Comparison of ENCODE assay signal across 21 mouse cellular contexts in genomic region chr16:35165788-35166187, GRCm38 (mm10). TPM values are rescaled to one million over a fixed set of nuclear protein-coding genes. Genes with fewer than 3 reads are reported as not detected.
DNase-seq lines count a peak whose midpoint lies in the region; ATAC-seq lines count a peak whose summit lies in the region.
"Had no signal": no experiment of that assay in that cellular context is flagged by ENCODE, and none has a peak within 500 bp of the region (broad histone marks: within the 10 kb centered on the region; RNA-seq: fewer than 3 reads in every experiment).

No protein-coding gene starts in this region.

- H3K36me3 ChIP-seq in hindbrain, embryonic 10.5 days, result no peaks in the 10 kb centered on the region
- no peaks in the 10 kb centered on the region for H3K36me3 ChIP-seq in hindbrain, embryonic 16.5 days (ENCODE audit: control insufficient read depth, insufficient read depth, low read length)
- H3K36me3 ChIP-seq: embryonic facial prominence, embryonic 13.5 days; heart, embryonic 12.5 days; limb, embryonic 10.5 days; midbrain, embryonic 12.5 days had no signal

- no peak overlapping the region for H3K9ac ChIP-seq in hindbrain, embryonic 16.5 days (ENCODE audit: low read depth, low read length)
- H3K9ac ChIP-seq: embryonic facial prominence, embryonic 13.5 days; forebrain, embryonic 13.5 days; heart, embryonic 12.5 days; liver, embryonic 14.5 days; midbrain, embryonic 12.5 days had no signal

- no peak for ATAC-seq in hindbrain, embryonic 16.5 days
- no peak for ATAC-seq in megakaryocyte, adult 5-6 weeks (ENCODE audit: poor library complexity, severe bottlenecking)
- ATAC-seq: activated CD4-positive, CD25-positive, alpha-beta regulatory T cell, adult 4 months; forebrain, embryonic 13.5 days had no signal

- WGBS in hindbrain, embryonic 10.5 days, result 87% methylated on average over 3 of the region's 3 CpGs
- 62% methylated on average over 3 of the region's 3 CpGs for WGBS in hindbrain, embryonic 16.5 days

- H3K27ac ChIP-seq in hindbrain, embryonic 10.5 days, result peak overlapping the region; percentile 86
- no peak overlapping the region for H3K27ac ChIP-seq in hindbrain, embryonic 16.5 days (ENCODE audit: low read depth, low read length)
- H3K27ac ChIP-seq: forebrain, embryonic 13.5 days; hindbrain, embryonic 14.5 days; liver, embryonic 14.5 days; stomach, postnatal 0 days had no signal

- no peak overlapping the region for H3K4me3 ChIP-seq in hindbrain, embryonic 10.5 days
- H3K4me3 ChIP-seq in hindbrain, embryonic 16.5 days (ENCODE audit: low read length), result no peak overlapping the region
- H3K4me3 ChIP-seq: embryonic facial prominence, embryonic 13.5 days; forebrain, embryonic 13.5 days; heart, embryonic 12.5 days; limb, embryonic 10.5 days; midbrain, embryonic 12.5 days had no signal

- no peaks in the 10 kb centered on the region for H3K9me3 ChIP-seq in hindbrain, embryonic 10.5 days
- no peaks in the 10 kb centered on the region for H3K9me3 ChIP-seq in hindbrain, embryonic 16.5 days (ENCODE audit: control insufficient read depth, low read length)
- H3K9me3 ChIP-seq: embryonic facial prominence, embryonic 13.5 days; forebrain, embryonic 13.5 days; heart, embryonic 12.5 days; limb, embryonic 10.5 days; midbrain, embryonic 12.5 days had no signal

- peak; percentile 36 for DNase-seq in adrenal gland, adult 2 months
- no peak for DNase-seq in adrenal gland, adult 8-10 months
- DNase-seq in hindbrain, embryonic 10.5 days (ENCODE audit: low spot score), result no peak
- peak; percentile 62 to 66 for DNase-seq in right cerebral cortex, postnatal 10 days (ENCODE audit: low spot score in 2 of 2)
- no peak for DNase-seq in right cerebral cortex, postnatal 36 days (ENCODE audit: low spot score in 2 of 2)
- peak; percentile 45 for DNase-seq in right cerebral cortex, postnatal 4 days
- DNase-seq: gastrocnemius, postnatal 36 days; kidney, adult 9 months; lung, postnatal 36 days; thymus, postnatal 4 days had no signal

- H3K27me3 ChIP-seq in hindbrain, embryonic 10.5 days (ENCODE audit: insufficient read depth, poor library complexity, severe bottlenecking), result no peaks in the 10 kb centered on the region; the same call in 1 of the 2 replicates
- H3K27me3 ChIP-seq in hindbrain, embryonic 16.5 days (replicated peaks; ENCODE audit: control insufficient read depth, insufficient read depth, low read length), result no peaks in the 10 kb centered on the region
- H3K27me3 ChIP-seq: forebrain, embryonic 13.5 days; heart, embryonic 12.5 days had no signal

- H3K4me2 ChIP-seq in hindbrain, embryonic 16.5 days (ENCODE audit: low read length), result no peak overlapping the region
- H3K4me2 ChIP-seq: forebrain, embryonic 13.5 days; heart, embryonic 12.5 days; midbrain, embryonic 12.5 days had no signal

- peaks cover 46% of the 10 kb centered on the region for H3K4me1 ChIP-seq in hindbrain, embryonic 10.5 days (replicated peaks)
- H3K4me1 ChIP-seq in hindbrain, embryonic 16.5 days (ENCODE audit: control insufficient read depth, insufficient read depth, low read depth, low read length), result peaks cover 21% of the 10 kb centered on the region

RNA-seq across cellular contexts. Expression of gene Adcy5, which starts 11.1 kb away (rescaled TPM):
- total RNA-seq in adrenal gland, adult 2 months (2021), result 10 to 100 TPM in 1 of 2 experiments, 1 to 10 TPM in 1; 9.1 to 21.7 TPM
- 17.1 and 32.8 TPM in 2 replicates for polyA plus RNA-seq in adrenal gland, adult 2 months (2012; rRNA removed)
- 10 to 100 TPM; 11.8 to 19.1 (median 13.6) TPM for total RNA-seq in adrenal gland, adult 8-10 months (2022)
- 0.80 and 1.9 TPM in 2 replicates for polyA plus RNA-seq in hindbrain, embryonic 10.5 days (2016; fragmentation: Nextera tagmentation; extraction: Ambion mirVana)
- polyA plus RNA-seq in hindbrain, embryonic 16.5 days (2015; fragmentation: Nextera tagmentation; extraction: Ambion mirVana), result 7.0 and 7.2 TPM in 2 replicates
- not detected in 2 replicates for total RNA-seq in megakaryocyte, adult 5-6 weeks (2015)
- not detected in 2 replicates for total RNA-seq in megakaryocyte, adult 5-6 weeks (2017)

Comparison
In these comparisons a context has a peak if more than half of its experiments do, and no peak if none do; other contexts are left out.
1. DNase-seq: peak in adrenal gland, adult 2 months (single experiment), right cerebral cortex, postnatal 10 days (2 of 2) and right cerebral cortex, postnatal 4 days (single experiment); none in adrenal gland, adult 8-10 months (single experiment), hindbrain, embryonic 10.5 days (single experiment) and right cerebral cortex, postnatal 36 days (0 of 2).
2. RNA of gene Adcy5, which starts 11.1 kb away (total RNA-seq): 9.1 to 21.7 TPM in adrenal gland, adult 2 months and 11.8 to 19.1 TPM in adrenal gland, adult 8-10 months; not detected in megakaryocyte, adult 5-6 weeks; every median in the first group is over 10 times any median in the second.